Mouse (Mus musculus): ENCODE measurements at regions not wholly inside any gene's neighbourhood (a gene's known extent, or its start where the extent isn't known, plus 50 kb on each side); places are given as distances from the start of the nearest gene placed in this dataset.

- TF ChIP-seq POLR2A (IDR thresholded peaks at IDR 0.05; ENCODE audit: low read depth, low read length) (no peak), CTCF (conservative IDR thresholded peaks at IDR 0.05; ENCODE audit: insufficient read depth, insufficient read length, low read depth, low read length) (no peak)
Measured at GRCm38 (mm10) chr13:60455033-60455619, 146.6 kb upstream of the Dapk1 start.

Measured in kidney, adult 2 months (tissue).